Mouse (Mus musculus): ENCODE measurements at regions not wholly inside any gene's neighbourhood (a gene's known extent, or its start where the extent isn't known, plus 50 kb on each side); places are given as distances from the start of the nearest gene placed in this dataset.

GRCm38 (mm10) chr13:16669281-16669680 is 657.6 kb downstream of the Inhba start:
- no peak for DNase-seq (ENCODE audit: low spot score in 2 of 2)

- DNase-seq (ENCODE audit: low spot score in 2 of 2): no peak
Observed at GRCm38 (mm10) chr13:16670047-16670733, 658.5 kb downstream of the Inhba start.

GRCm38 (mm10) chr13:16670736-16671135 is 659.1 kb downstream of the Inhba start:
- no peak for DNase-seq (ENCODE audit: low spot score in 2 of 2)

GRCm38 (mm10) chr13:16676873-16677272 is 665.2 kb downstream of the Inhba start:
- DNase-seq (ENCODE audit: low spot score in 2 of 2): no peak

DNA sequence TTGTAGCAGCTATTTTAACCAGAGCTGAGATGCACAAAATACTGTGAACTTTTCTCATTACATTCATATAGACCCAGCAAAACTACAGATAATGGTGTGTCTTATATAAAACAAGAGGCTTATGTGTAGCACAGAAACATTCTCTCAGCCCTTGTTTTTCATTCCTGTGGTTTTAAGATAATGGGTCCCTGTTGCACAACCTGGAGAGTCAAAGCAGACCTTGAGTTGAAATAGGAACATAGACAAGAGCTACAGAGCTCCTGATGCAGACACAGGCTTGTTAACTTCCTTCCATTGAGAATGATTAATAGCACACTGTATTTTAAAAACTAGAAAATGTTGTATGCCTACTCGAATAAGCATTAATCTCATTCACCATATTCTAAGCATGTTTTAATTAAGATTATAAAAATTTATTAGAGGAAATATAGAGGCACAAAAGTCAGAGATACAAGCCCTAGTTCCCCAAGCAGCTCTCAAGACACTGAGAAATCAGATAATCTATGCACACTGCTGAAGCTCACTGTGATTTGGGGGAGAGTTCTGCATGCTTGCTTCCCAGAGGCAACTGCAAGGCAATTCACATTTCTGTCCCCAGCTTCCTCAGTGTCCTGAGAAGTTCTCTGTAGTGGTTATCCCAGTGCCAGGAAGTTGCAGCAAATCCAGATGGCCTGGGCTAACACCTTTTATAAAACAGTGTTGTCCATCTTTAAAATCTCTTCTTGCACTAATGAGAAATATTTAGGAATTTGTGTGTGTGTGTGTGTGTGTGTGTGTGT is 666.8 kb downstream of the Inhba start:
- no peak for DNase-seq (ENCODE audit: low spot score in 2 of 2)

DNA sequence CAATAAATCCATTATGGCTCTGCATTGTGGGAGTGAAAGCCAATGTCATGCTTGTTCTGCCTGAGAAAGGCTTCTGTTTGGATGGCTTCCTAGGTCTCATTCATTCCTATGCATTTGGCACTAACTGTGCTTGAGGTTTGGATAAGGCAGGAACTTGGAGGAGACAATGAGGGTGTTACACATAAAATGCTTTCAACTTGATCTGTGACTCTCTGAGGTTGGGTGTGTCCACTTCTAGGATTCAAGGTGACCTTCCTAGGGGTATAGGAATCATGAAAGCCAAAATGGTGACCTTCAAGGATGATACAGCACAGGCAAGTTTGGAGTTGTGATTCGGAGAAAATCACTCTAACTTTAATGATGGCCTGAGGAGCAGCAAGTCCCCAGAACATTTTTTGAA is 682.5 kb downstream of the Inhba start:
- no peak for DNase-seq (ENCODE audit: low spot score in 2 of 2)

GRCm38 (mm10) chr13:16700934-16701333 is 689.3 kb downstream of the Inhba start:
- DNase-seq (ENCODE audit: low spot score in 2 of 2): no peak

DNA sequence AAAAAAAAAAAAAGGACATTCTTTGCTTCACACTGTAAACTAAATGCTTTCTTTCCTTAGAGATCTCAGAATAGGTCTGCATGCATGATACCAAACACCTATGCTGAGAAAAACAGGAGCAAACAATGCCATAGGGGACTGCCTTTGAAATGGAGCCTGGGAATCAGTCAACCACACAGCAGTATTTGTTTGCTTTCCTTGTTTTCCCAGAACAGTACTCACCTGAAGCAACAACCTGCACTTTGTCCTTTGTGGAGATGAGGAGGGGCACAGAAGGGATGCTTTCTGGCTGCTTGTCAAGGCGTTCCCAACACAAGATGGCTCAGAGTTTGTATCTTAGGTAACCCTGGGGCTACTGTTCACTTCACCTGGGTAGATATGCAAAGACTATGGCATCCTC is 690.5 kb downstream of the Inhba start:
- DNase-seq (ENCODE audit: low spot score in 2 of 2): no peak

- no peak for DNase-seq (ENCODE audit: low spot score in 2 of 2)
Observed at GRCm38 (mm10) chr13:16705217-16706104, 693.8 kb downstream of the Inhba start.

GRCm38 (mm10) chr13:16706105-16706442 is 694.4 kb downstream of the Inhba start:
- no peak for DNase-seq (ENCODE audit: low spot score in 2 of 2)

DNA sequence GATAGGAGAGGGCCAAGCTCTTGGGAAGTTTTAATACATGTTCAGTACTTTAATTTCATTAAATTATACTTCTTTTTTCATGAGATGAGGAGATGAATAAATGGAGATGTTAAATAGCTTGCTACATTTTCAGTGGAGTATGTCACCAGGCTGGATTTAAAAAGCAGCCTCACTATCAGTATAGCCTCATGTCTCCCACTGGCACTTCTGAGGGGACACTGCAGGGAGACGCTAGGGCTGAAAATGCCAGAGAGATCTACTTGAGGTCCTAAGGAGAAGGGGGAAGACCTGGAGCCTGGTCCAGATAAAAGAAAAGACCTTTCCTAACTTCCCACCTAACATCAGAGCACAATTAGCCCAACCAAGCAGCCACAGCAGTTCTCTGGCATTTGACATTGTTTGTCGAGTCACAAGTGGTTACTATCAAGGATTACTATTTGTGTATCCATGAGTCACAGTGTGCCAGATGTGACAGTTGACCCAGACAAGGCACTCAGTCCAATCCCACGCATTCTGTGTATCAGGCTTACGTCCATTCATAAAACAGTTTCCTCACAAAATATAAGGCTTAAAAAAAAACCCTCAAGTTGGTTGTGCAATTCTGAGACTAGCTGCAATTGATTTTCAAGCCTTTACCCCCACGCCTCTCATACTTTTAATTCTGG is 703.8 kb downstream of the Inhba start:
- no peak for DNase-seq (ENCODE audit: low spot score in 2 of 2)

- no peak for DNase-seq (ENCODE audit: low spot score in 2 of 2)
Observed at GRCm38 (mm10) chr13:16716340-16716739, 704.7 kb downstream of the Inhba start.

- no peak for DNase-seq (ENCODE audit: low spot score in 2 of 2)
Observed at GRCm38 (mm10) chr13:16716796-16717749, 705.4 kb downstream of the Inhba start.

GRCm38 (mm10) chr13:16720090-16720489 is 708.4 kb downstream of the Inhba start:
- DNase-seq (ENCODE audit: low spot score in 2 of 2): no peak

- no peak for DNase-seq (ENCODE audit: low spot score in 2 of 2)
Observed at GRCm38 (mm10) chr13:16725350-16725749, 713.7 kb downstream of the Inhba start.

DNA sequence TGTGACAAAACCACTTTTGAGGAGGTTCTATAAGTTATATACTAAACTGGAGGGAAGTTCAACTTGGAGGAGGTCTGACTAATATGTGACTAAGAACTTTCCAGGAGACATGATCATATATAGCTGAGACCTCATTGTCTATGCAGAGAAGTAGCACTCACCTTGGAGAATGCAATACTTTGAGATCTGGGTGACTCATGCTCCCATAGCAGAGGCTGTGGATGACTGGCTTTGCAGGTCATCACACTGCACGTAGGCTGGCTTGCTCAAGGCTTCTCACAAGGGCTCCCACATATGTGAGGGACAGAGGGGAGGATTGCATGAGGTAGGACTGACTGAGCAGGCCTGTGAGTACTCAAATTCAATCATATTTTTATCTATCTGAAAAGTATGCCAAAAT is 726.7 kb downstream of the Inhba start:
- no peak for DNase-seq (ENCODE audit: low spot score in 2 of 2)

DNA sequence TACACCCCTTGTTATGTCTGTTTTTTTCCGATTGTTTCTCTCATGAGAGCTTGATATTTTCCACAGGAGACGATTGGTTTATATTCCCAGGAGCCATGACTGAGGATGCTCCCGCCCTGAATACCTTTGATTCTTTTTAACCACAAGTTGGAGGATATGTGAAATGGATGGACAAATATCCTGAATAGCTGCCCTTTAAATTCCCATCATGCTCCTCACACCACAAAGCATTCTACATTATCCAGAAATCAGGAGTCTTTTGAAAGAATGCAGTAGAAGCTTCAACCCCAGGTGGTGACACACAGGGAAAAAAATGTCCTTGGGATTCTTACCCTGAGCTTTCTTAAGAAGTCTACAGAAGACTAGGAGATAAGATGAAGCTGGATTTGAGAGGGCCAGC is 727.9 kb downstream of the Inhba start:
- DNase-seq (ENCODE audit: low spot score in 2 of 2): no peak

- no peak for DNase-seq (ENCODE audit: low spot score in 2 of 2)
Observed at GRCm38 (mm10) chr13:16744237-16744636, 732.6 kb downstream of the Inhba start.

GRCm38 (mm10) chr13:16745644-16746043 is 734.0 kb downstream of the Inhba start:
- no peak for DNase-seq (ENCODE audit: low spot score in 2 of 2)

GRCm38 (mm10) chr13:16746451-16746850 is 734.8 kb downstream of the Inhba start:
- no peak for DNase-seq (ENCODE audit: low spot score in 2 of 2)

GRCm38 (mm10) chr13:16756264-16756663 is 744.6 kb downstream of the Inhba start:
- DNase-seq (ENCODE audit: low spot score in 2 of 2): no peak
